Mouse (Mus musculus): ENCODE results near the gene Lama2. TPM values are rescaled to one million over a fixed set of nuclear protein-coding genes. Genes with fewer than 3 reads are reported as not detected.

The Lama2 gene
- polyA plus RNA-seq, 1 experiment from 2014 or later, result 3.8 TPM

DNA sequence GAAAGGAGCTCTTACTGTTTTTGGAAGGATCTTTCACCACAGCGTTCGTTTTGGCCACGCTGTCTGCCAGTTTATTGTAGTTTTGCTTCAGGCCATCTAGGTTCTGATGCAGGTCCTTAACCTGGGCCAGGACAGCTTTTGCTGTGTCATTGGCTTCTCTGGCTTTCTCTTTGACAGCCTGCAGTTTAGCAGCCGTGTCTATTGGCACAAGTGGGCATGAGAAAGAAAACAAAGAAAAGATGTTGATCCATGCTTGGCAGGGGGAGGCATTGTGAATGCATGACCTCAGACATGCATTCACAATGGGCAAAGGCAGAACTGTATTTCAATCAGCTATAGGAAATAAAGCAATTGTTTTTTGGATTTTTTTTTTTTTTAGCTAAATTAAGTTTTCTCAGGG is 565.1 kb downstream of the Lama2 start:
- Histone ChIP-seq H3K27me3 (no peaks in the 10 kb centered on the region), H3K9me3 (no peaks in the 10 kb centered on the region), H3K4me1 (peaks cover 6% of the 10 kb centered on the region), H3K27ac (replicated peaks) (no peak overlapping the region), H3K4me3 (no peak overlapping the region), H3K36me3 (no peaks in the 10 kb centered on the region), H3K4me2 (replicated peaks) (no peak overlapping the region), H3K9ac (replicated peaks) (no peak overlapping the region)
- WGBS, result 23% methylated on average over 4 of the region's 4 CpGs
- peak; percentile 58 for ATAC-seq (replicated peaks)

DNA sequence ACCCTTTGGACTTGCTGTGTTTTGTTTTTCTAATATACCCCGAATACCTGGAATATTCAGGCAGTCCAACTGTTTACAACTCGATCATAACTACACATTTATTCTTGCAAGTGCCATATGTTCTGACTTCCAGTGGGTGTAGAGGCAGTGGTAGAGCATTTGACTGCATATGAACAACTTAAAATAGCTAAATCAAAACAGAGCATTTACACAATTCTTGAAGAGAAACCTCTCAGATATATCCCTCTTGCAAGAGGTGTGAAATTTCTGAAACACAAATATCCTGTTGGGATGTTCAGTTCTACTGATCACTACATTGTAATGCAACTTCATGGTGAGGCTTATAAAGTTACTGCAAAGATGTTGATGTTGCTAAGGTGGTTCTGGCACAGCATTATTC is 572.4 kb downstream of the Lama2 start:
- Histone ChIP-seq H3K4me1 (no peaks in the 10 kb centered on the region), H3K9me3 (no peaks in the 10 kb centered on the region), H3K9ac (replicated peaks) (no peak overlapping the region), H3K27me3 (no peaks in the 10 kb centered on the region), H3K36me3 (no peaks in the 10 kb centered on the region), H3K27ac (replicated peaks) (no peak overlapping the region), H3K4me3 (no peak overlapping the region), H3K4me2 (replicated peaks) (no peak overlapping the region)
- WGBS, result 81% methylated on average over 2 of the region's 2 CpGs
- ATAC-seq (replicated peaks), result no peak

DNA sequence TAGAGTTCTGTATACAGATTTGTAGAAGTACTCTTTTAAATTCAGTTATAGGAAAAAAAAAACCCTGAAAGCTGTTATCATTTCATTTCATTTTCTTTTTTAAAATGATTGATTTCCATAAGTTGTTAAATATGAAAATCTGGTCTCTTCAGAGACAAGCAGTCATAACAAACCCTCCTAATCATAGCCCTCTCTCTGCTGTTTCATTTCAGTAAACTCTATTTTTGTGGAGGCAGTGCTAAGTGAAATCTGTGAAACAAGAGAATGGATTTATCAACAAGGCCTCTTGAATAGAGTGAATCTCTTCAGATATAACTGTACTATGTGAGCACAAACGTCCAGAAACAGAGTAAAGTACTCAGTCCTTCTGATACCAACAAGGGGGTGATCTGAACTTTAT is 577.7 kb downstream of the Lama2 start:
- H3K27ac ChIP-seq (replicated peaks), result 0 out of 2 replicates have a peak overlapping the region, but pooled peaks have one; percentile 3
- H3K4me3 ChIP-seq, result no peak overlapping the region
- H3K4me2 ChIP-seq (replicated peaks), result no peak overlapping the region
- H3K4me1 ChIP-seq, result no peaks in the 10 kb centered on the region
- ATAC-seq (replicated peaks), result no peak
- no peaks in the 10 kb centered on the region for H3K9me3 ChIP-seq
- no peaks in the 10 kb centered on the region for H3K27me3 ChIP-seq
- WGBS, result 70% methylated on average over 1 of the region's 1 CpGs
- H3K36me3 ChIP-seq, result no peaks in the 10 kb centered on the region
- no peak overlapping the region for H3K9ac ChIP-seq (replicated peaks)

DNA sequence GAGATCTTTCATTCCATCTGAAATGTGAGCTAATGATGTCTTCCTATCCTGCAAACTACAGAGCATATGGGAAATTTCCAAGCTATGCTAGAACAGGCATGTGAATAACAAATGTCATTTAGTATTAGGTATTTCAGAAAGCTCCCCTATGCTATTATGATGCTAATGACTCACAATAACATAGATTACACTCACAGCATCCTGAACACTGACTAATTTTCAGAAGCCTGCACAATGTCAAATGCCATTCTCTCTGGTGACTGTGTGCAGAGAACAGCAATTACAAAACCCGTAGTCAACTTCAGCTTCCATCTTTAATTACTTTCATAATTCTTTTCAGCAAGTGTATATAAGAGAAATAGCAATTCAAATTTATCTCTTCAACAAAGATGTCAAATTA is 596.9 kb downstream of the Lama2 start:
- Histone ChIP-seq H3K4me2 (replicated peaks) (no peak overlapping the region), H3K27me3 (no peaks in the 10 kb centered on the region), H3K4me1 (no peaks in the 10 kb centered on the region), H3K9ac (replicated peaks) (no peak overlapping the region), H3K36me3 (no peaks in the 10 kb centered on the region), H3K9me3 (no peaks in the 10 kb centered on the region), H3K27ac (replicated peaks) (no peak overlapping the region), H3K4me3 (no peak overlapping the region)
- WGBS, result 51% methylated on average over 1 of the region's 1 CpGs
- ATAC-seq (replicated peaks), result no peak

DNA sequence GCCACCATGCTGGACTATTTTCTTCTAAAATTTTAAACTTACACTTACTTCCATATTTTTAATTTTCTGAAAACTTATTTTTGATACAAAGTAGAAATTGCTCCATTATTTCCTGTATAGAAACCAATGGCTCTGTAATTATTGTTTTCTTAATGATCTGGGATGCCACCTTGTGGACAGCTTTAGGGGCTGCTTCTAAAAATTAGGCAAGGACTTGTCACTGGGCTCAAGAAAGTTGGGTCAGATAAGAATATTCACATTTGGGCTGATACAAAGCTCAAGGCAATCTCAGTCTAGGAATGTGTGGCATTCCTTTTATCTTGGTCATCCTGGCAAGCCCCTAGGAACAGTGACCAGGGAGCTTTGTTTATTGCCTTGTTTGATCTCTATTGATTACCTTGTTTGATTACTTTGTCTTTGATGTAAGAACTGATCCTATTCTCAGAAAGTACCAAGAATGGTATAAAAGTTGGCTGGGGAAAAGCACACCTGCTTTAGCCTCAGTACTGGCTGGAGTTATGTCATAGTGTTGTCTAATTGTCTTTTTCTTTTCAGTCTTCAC is 606.7 kb downstream of the Lama2 start:
- H3K27ac ChIP-seq (replicated peaks), result no peak overlapping the region
- H3K9me3 ChIP-seq, result no peaks in the 10 kb centered on the region

DNA sequence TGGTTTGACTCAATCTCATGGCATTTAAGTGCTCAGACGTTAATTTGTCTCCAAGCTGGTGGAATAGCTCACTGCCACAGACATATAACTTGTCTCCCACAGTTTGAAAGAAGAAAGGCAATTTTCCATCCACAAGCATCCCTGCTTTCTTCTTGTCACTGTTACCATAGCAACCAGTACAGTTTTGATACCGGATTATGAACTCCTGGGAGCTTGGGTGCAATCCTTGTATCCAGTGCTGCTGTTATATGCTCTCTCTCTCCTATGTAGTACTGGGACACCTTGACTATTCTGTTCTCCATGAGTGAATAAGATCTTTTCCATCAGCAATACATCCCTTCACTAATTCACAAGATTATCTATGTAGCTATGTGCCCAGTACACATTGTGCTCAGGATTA is 612.2 kb downstream of the Lama2 start:
- 57% methylated on average over 2 of the region's 2 CpGs for WGBS
- ATAC-seq (replicated peaks), result no peak; the same call in 1 of the 2 replicates
- no peak overlapping the region for H3K27ac ChIP-seq (replicated peaks)

More for the DNA sequence above, 606.7 kb downstream of the Lama2 start:
- H3K4me2 ChIP-seq (replicated peaks), result no peak overlapping the region
- no peaks in the 10 kb centered on the region for H3K36me3 ChIP-seq
- no peak overlapping the region for H3K9ac ChIP-seq (replicated peaks)
- H3K4me1 ChIP-seq, result no peaks in the 10 kb centered on the region
- ATAC-seq (replicated peaks), result no peak
- no peaks in the 10 kb centered on the region for H3K27me3 ChIP-seq
- no peak overlapping the region for H3K4me3 ChIP-seq

DNA sequence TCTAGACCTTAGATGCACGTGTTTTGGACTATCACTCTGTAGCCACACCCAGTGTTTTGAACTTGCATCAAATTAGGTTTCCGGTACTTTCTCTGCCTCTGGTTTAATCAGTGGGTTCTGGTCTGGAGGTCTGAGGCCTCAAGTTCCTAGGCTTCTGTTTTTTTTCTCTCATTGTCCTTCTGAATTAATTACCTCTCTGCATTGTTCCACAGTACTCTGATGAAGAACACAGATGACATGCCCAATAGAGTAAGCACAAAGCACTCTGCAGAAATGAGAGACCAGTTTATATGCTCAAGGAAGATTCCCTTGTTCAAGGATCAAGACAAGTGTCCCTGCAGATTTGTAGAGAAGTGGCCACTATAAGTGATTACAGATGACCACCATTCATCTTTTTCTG is 613.8 kb downstream of the Lama2 start:
- no peak overlapping the region for H3K4me2 ChIP-seq (replicated peaks)
- peaks cover 6% of the 10 kb centered on the region for H3K4me1 ChIP-seq
- ATAC-seq (replicated peaks), result no peak
- 54% methylated on average over 2 of the region's 2 CpGs for WGBS
- H3K27me3 ChIP-seq, result no peaks in the 10 kb centered on the region
- no peak overlapping the region for H3K4me3 ChIP-seq
- H3K9ac ChIP-seq (replicated peaks), result no peak overlapping the region
- no peaks in the 10 kb centered on the region for H3K9me3 ChIP-seq
- H3K36me3 ChIP-seq, result no peaks in the 10 kb centered on the region
- H3K27ac ChIP-seq (replicated peaks), result no peak overlapping the region

More for the DNA sequence above, 612.2 kb downstream of the Lama2 start:
- Histone ChIP-seq H3K4me3 (no peak overlapping the region), H3K4me2 (replicated peaks) (no peak overlapping the region), H3K36me3 (no peaks in the 10 kb centered on the region), H3K9me3 (no peaks in the 10 kb centered on the region), H3K4me1 (no peaks in the 10 kb centered on the region), H3K9ac (replicated peaks) (no peak overlapping the region), H3K27me3 (no peaks in the 10 kb centered on the region)

DNA sequence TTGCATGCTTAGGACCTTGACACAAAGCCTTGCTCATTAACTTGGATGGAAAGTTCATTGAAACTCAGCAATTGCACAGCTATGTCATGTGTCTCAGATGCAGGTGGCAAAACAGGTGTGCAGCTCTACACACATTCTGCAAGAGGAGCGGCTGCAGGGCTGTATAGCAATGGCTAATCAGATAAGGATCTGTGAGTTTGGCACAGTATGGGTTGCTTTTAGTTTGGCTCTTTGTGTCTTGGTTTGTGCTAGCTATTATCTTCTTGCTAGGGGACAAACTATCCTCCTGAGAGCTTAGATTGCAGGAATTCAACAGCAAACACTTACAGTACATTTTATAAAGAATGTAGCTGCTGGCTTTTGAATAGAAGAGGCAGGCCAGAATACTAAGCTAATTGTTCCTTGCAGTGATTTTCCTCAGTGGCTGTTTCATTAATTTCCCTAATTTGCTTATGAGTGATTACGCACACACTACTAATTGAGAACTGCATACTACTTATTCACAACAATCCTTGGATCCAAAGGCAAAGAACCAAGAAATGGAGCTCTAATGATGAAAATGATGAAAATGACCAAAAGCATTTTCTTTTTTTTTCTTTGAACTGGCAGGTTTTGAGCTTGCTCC is 617.9 kb downstream of the Lama2 start:
- peak; percentile 80 for ATAC-seq (replicated peaks)
- Histone ChIP-seq H3K4me1 (peaks cover 6% of the 10 kb centered on the region), H3K9me3 (no peaks in the 10 kb centered on the region), H3K36me3 (no peaks in the 10 kb centered on the region), H3K9ac (replicated peaks) (no peak overlapping the region), H3K4me3 (no peak overlapping the region), H3K27me3 (no peaks in the 10 kb centered on the region), H3K27ac (replicated peaks) (no peak overlapping the region), H3K4me2 (replicated peaks) (no peak overlapping the region)
- WGBS, result 10% methylated on average over 2 of the region's 2 CpGs

DNA sequence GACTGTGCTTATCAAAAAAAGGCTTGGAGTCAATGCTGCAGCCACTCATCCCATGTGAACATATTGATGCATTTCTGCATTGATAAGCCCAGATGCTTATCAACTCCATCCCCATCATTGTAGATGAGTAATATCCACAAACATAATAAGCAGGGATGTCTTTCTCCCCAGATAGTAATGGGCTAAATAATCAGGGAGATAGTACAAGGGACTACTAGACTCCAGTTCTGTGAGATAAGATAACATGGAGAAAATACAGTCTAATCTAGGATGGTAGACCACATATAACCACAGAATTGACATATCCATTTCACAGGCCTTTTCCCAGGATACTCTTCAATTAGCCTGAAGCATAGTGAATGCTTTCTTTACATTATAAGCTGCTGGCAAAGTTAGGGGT is 622.9 kb downstream of the Lama2 start:
- H3K36me3 ChIP-seq, result no peaks in the 10 kb centered on the region
- no peaks in the 10 kb centered on the region for H3K27me3 ChIP-seq
- H3K4me2 ChIP-seq (replicated peaks), result no peak overlapping the region
- no peak overlapping the region for H3K9ac ChIP-seq (replicated peaks)
- H3K9me3 ChIP-seq, result no peaks in the 10 kb centered on the region
- no peak overlapping the region for H3K27ac ChIP-seq (replicated peaks)
- ATAC-seq (replicated peaks), result no peak
- peaks cover 5% of the 10 kb centered on the region for H3K4me1 ChIP-seq
- no peak overlapping the region for H3K4me3 ChIP-seq

DNA sequence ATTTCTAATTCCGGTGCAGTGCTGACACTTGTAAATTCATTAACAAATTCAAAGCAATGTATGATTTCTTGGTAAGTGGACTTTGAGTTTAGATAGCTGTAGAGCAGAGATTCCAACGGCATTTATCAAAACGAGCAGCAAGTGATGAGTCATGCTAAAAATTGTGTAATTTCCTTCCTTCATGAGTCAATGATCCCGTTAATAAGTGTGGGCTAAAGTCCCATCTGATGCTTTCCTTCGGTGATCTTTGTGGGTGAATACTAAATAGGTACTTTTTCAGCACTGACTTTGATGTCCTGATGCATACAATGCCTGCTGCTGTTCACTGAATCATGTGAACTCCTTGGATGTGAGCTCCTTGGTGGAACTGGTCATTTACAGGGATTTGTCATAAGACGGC is 623.6 kb downstream of the Lama2 start:
- no peaks in the 10 kb centered on the region for H3K9me3 ChIP-seq
- no peak overlapping the region for H3K9ac ChIP-seq (replicated peaks)
- ATAC-seq (replicated peaks), result no peak
- H3K4me1 ChIP-seq, result no peaks in the 10 kb centered on the region
- no peaks in the 10 kb centered on the region for H3K36me3 ChIP-seq
- no peak overlapping the region for H3K4me2 ChIP-seq (replicated peaks)
- H3K27ac ChIP-seq (replicated peaks), result no peak overlapping the region
- no peaks in the 10 kb centered on the region for H3K27me3 ChIP-seq
- WGBS, result 78% methylated on average over 6 of the region's 6 CpGs
- H3K4me3 ChIP-seq, result no peak overlapping the region

DNA sequence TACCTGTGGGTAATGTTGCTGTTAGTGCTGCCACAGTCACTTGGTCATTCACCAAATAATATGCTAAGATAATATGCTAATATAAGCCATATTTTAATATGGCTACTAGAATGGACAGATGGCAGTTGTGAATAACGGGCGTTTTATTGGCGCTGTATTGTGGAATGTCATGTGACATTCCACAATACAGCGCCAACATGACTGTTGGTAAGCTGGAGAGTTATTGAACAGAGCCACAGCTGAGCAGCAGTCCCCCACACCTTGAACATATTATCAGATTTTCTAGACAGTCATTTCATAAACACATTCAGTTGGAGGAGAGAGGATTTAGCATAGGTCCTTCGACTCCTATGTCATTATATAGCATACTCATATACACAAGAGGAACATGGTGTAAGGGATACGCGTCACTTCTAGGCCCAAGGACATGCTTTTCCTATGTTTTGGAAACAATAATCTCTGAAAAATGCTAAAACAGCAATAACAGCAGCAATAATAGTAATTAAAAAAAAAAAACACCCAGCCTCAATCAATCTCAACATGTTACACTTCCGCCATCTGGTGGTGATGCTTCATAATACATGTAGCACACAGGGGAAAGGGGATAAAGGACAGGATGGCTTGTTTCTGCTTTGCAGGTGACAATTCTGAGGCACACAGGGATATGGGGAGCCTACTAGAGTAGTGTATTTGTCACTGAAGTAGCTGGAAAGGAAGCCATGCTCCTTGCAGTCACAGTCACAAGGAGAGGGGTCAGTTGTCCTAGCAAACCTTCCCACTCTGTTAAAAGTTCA is 624.2 kb downstream of the Lama2 start:
- peak; percentile 69 for ATAC-seq (replicated peaks)
- Histone ChIP-seq H3K4me1 (no peaks in the 10 kb centered on the region), H3K4me2 (replicated peaks) (no peak overlapping the region), H3K27me3 (no peaks in the 10 kb centered on the region), H3K9me3 (no peaks in the 10 kb centered on the region), H3K9ac (replicated peaks) (no peak overlapping the region), H3K36me3 (no peaks in the 10 kb centered on the region), H3K4me3 (no peak overlapping the region), H3K27ac (replicated peaks) (no peak overlapping the region)
- WGBS, result 68% methylated on average over 8 of the region's 8 CpGs

DNA sequence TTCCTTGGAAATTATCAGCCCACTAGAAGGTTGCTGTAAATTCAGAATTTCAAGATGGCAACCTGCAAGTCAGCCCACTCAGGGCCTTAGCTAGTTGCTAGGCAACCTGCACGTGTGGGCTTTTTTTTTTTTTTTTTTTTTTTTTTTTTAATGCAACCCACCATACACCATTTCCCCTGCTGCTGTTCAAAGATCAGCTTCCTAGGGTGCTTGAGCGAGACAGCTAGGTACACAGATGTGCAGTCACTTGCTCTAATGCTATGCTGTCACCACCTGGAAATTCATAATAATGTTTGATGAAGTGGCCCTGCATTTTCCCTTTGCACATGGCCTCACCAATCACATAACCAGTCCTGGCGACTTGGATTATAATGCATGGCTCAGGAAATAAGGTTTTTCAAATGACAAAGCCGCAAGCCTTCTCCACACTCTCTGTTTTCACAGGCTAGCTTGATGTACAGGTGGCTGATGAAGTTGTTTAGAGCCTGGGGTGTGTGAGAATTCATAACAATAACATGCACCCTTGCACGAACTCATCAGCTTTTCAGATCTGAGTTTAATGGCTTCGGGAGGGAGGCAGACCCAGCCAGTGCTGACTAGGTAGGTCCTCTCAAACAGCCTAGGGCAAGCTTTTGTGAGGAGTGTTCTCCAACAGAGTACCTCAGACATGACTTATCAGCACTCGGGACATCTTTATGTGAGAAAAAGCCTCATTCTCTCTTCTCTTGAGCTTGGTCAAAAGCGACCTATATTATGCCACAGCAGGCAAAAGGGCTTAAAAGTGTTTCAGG is 625.4 kb downstream of the Lama2 start:
- Histone ChIP-seq H3K4me1 (no peaks in the 10 kb centered on the region), H3K36me3 (no peaks in the 10 kb centered on the region), H3K9me3 (no peaks in the 10 kb centered on the region), H3K4me3 (no peak overlapping the region), H3K9ac (replicated peaks) (no peak overlapping the region), H3K27ac (replicated peaks) (no peak overlapping the region), H3K27me3 (no peaks in the 10 kb centered on the region), H3K4me2 (replicated peaks) (no peak overlapping the region)
- 69% methylated on average over 8 of the region's 8 CpGs for WGBS
- peak; percentile 58; the same call in 1 of the 2 replicates for ATAC-seq (replicated peaks)

Measured in forebrain, embryonic 15.5 days (tissue).